Mouse (Mus musculus) forebrain, embryonic 16.5 days (tissue): Measurements from ENCODE around the gene Tsfm. TPM values are rescaled to one million over a fixed set of nuclear protein-coding genes. Genes with fewer than 3 reads are reported as not detected.
"Not testable (repeated sequence)": the region's sequence is repeated elsewhere in the genome, so short reads cannot be mapped to it uniquely, and the experiment has no call there.

ENCODE experiments used
- ATAC-seq: fragments of 200-750 bp; cut with Nextera tagmentation; 2 replicates; pipeline ENCODE4 v1.8.0; 2017; ENCODE audit warnings: mild to moderate bottlenecking, moderate library complexity
- H3K27ac ChIP-seq: fragments of 300-500 bp; sonication (generic); 2 replicates; pipeline ENCODE4 v1.5.1; 2014; ENCODE audit warnings: low read length, control low read depth
- H3K27me3 ChIP-seq: fragments of 300-500 bp; sonication (generic); replicated peaks from 2 replicates; pipeline ENCODE4 v1.6.1; 2014; ENCODE audit warnings: low read length; ENCODE audit not compliant: control insufficient read depth, insufficient read depth
- H3K36me3 ChIP-seq: fragments of 300-500 bp; sonication (generic); 2 replicates; pipeline ENCODE4 v1.6.1; 2014; ENCODE audit not compliant: control insufficient read depth, insufficient read depth
- H3K4me1 ChIP-seq: fragments of 300-500 bp; sonication (generic); replicated peaks from 2 replicates; pipeline ENCODE4 v1.6.1; 2014; ENCODE audit warnings: low read length; ENCODE audit not compliant: control insufficient read depth, insufficient read depth
- H3K4me2 ChIP-seq: fragments of 300-500 bp; sonication (generic); 2 replicates; pipeline ENCODE4 v1.6.1; 2014; ENCODE audit warnings: mild to moderate bottlenecking, low read length, control low read depth
- H3K4me3 ChIP-seq: fragments of 300-500 bp; sonication (generic); replicated peaks from 2 replicates; pipeline ENCODE4 v1.5.1; 2014; ENCODE audit warnings: mild to moderate bottlenecking, low read length, control low read depth
- H3K9ac ChIP-seq: fragments of 300-500 bp; sonication (generic); replicated peaks from 2 replicates; pipeline ENCODE4 v1.6.1; 2014; ENCODE audit warnings: low read depth, low read length, control low read depth
- H3K9me3 ChIP-seq: fragments of 300-500 bp; sonication (generic); 2 replicates; pipeline ENCODE4 v1.6.1; 2016; ENCODE audit warnings: low read length; ENCODE audit not compliant: control insufficient read depth
- WGBS: fragments of 180-500 bp; shearing (Covaris S2); extraction: QIAGEN DNeasy Blood & Tissue Kit; methylation state at CpG from one replicate; pipeline ENCODE4 v1.1.7; 2014; 5-methylcytosine and 5-hydroxymethylcytosine counted together
- polyA plus RNA-seq: library from polyadenylated mRNA; unstranded; fragments of >200 nt; fragmentation: Nextera tagmentation; extraction: Ambion mirVana; gene quantifications from 2 replicates; pipeline ENCODE4 v1.2.1, GENCODE M21; 2015

Gene Tsfm
- polyA plus RNA-seq, 1 experiment from 2014 or later: 66.0 TPM

DNA sequence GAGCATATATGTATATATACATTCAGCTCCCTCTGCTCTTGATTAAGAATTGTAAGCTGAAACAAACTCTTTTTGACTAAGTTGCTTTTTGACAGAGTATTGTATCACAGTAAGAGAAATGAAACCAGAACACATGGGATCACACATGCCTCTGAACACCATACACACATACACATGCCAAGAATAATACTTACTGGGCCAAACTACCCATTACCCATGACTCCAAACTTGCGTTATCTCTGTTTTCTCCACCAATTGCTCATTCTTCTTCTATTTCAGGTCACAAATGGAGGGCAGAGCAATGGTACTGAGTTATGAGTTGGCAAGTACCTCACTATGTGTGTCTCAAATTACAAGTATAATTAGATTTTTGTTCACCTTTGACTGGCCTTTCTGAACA, 43.3 kb upstream of the Tsfm start:
- Histone ChIP-seq H3K9ac (no peak overlapping the region), H3K27ac (no peak overlapping the region), H3K4me3 (no peak overlapping the region), H3K9me3 (no peaks in the 10 kb centered on the region), H3K4me2 (no peak overlapping the region), H3K36me3 (no peaks in the 10 kb centered on the region), H3K4me1 (peaks cover 26% of the 10 kb centered on the region), H3K27me3 (no peaks in the 10 kb centered on the region)
- WGBS: 78% methylated on average over 1 of the region's 1 CpGs
- ATAC-seq: no peak

DNA sequence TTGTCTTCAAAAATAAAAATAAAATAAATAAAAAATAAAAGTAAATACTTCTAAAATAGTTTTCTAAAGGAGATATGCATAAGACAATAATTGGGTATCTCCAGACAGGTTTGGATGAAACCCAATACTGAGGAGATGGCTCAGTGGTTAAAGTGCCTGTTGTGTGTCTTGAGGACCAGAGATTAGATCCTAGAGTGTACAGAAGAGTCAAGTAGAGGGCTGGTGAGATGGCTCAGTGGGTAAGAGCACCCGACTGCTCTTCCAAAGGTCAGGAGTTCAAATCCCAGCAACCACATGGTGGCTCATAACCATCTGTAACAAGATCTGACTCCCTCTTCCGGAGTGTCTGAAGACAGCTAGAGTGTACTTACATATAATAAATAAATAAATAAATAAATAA, 42.3 kb upstream of the Tsfm start:
- not testable (repeated sequence) for H3K4me3 ChIP-seq, H3K36me3 ChIP-seq, H3K27ac ChIP-seq, H3K4me2 ChIP-seq, ATAC-seq, H3K27me3 ChIP-seq, H3K9me3 ChIP-seq, H3K9ac ChIP-seq
- H3K4me1 ChIP-seq: peaks cover 30% of the 10 kb centered on the region
- WGBS: 75% methylated on average over 2 of the region's 2 CpGs

DNA sequence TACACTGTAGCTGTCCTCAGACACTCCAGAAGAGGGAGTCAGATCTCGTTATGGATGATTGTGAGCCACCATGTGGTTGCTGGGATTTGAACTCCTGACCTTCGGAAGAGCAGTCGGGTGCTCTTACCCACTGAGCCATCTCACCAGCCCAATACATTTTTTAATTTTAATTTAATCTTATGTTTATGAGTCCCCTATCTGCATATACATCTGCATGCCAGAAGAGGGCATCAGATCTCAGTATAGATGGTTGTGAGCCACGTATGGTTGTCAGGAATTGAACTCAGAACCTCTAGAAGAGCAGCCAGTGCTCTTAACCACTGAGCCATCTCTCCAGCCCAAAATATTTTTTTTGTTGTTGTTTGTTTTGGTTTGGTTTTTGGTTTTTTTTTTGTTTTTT, 41.6 kb upstream of the Tsfm start:
- H3K27ac ChIP-seq, H3K9ac ChIP-seq, H3K9me3 ChIP-seq, H3K4me2 ChIP-seq, H3K4me3 ChIP-seq, ATAC-seq, H3K27me3 ChIP-seq: not testable (repeated sequence)
- H3K4me1 ChIP-seq: peaks cover 25% of the 10 kb centered on the region
- peaks cover 13% of the 10 kb centered on the region for H3K36me3 ChIP-seq
- 81% methylated on average over 4 of the region's 4 CpGs for WGBS

DNA sequence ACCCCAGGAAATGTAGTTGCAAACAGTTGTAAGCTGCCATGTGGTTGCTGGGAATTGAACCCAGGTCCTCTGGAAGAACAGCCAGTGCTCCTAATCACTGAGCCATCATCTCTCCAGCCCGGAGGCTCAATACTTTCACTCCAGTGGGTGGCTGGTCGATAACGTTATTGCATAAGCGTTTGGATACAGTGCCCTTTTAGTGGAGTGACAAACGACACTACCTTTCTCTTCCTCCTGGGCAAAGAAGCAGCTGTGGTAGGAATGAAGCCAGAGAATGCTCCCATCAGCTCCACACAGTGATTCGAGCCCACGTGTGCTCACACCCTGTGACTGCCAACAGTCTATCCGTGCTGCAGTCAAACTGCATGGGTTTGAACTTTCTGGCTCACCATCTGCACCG, 40.6 kb upstream of the Tsfm start:
- 74% methylated on average over 9 of the region's 9 CpGs for WGBS
- Histone ChIP-seq H3K4me1 (peaks cover 25% of the 10 kb centered on the region), H3K36me3 (peaks cover 22% of the 10 kb centered on the region), H3K4me3 (peak overlapping the region; percentile 82), H3K27ac (no peak overlapping the region; the same call in none of the 2 replicates), H3K4me2 (peak overlapping the region; percentile 99), H3K9me3 (no peaks in the 10 kb centered on the region), H3K9ac (peak overlapping the region; percentile 69), H3K27me3 (no peaks in the 10 kb centered on the region)
- ATAC-seq: no peak

DNA sequence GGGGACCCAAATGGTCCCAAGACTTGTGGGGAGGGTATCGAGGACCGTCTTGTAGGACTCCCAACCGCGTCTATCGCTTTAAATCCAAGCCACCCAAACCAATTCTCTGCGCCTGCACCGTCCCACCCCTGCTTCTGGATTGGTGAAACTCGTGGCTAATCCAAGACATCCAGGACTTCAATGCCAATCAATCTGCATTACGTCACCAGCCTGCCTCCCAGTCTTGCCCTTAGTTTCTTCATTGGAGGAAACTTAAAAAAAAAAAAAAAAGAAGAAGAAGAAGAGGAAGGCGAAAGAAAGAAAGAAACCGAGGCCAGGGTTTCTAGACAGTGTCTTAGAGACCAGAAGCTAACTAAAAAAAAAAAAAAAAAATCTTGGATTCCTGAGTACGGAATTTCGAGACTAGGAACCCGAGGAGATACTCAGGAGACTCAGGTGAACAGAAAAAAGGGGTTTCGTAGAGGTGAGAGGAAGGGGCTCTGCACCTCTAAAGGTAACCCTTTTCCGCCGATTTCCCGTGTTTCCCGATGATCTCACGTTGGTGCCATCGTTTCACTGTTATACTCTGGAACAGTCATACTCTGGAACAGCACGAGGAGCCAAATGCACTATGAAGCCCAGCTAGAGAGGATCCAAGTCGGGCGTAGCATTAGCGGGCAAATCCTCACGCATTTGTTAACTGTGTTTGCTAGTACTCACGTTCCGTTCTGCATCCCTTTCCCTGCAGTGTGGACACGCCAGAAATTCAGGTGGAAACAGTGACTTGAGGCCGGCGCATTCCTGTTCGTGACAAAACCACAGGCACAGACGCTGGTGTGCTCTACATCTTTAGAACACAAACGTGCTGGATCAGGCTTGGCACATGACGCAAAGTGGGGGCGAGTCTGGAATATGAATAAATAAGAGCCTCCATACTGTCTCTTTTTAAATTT, 39.8 kb upstream of the Tsfm start, which contains the start of gene Tspan31:
Gene Tspan31 (minus strand): TSS at position 75 of the 932 bp plus-strand sequence.
- peak within 1 kb of the TSS; percentile 93 for H3K27ac ChIP-seq
- peak within 1 kb of the TSS; percentile 99 for H3K4me2 ChIP-seq
- H3K9ac ChIP-seq: peak within 1 kb of the TSS; percentile 69
- peak within 1 kb of the TSS; percentile 82 for H3K4me3 ChIP-seq
- H3K27me3 ChIP-seq: no peaks in the 10 kb centered on the region
- ATAC-seq: peak; percentile 94
- 1% methylated on average over 36 of the region's 36 CpGs for WGBS
- peaks cover 25% of the 10 kb centered on the region for H3K4me1 ChIP-seq
- H3K9me3 ChIP-seq: no peaks in the 10 kb centered on the region
- peaks cover 29% of the 10 kb centered on the region for H3K36me3 ChIP-seq

DNA sequence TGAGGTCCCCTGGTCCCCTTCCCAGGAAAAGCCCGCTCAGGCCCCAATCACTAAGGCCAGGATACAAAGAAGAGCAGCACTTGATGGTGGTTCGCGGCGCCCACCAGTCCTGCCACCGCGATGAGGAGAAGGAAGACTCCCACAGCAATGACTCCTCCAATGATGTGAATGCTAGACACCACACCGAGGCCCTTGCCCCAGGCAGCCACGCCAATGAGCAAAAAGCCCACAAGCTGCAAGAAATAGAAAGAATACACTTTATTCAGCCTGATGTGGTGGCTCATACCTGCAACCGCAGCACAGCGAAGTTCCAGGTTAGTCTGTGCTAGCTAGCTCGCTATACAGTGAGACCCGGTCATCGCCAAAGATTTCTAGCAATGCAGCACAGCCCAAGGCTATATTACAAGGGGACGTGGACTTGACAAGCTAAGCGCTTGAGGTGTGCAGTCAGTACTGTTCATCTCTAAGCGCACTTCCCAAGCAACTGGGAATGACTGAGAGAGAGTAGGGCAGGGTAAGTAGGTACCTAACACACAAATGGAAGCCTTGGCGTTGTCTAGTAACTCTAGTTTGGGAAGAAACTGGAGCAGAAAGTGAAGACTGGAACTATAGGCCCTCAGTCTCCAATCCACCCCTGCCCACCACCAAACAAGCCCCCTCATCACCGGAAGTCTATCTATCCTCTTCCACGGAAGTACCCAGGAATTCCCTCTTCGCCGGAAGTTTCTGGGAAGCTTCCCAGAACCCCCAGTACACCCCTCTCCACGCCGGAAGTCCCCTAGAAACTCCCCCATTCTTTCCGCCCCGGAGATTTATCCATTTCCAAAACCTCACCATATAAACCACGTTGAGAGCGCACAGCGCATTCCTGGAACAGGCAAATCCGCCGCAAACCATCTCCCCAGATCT, 38.9 kb upstream of the Tsfm start:
- H3K9ac ChIP-seq: peak overlapping the region; percentile 69
- no peaks in the 10 kb centered on the region for H3K9me3 ChIP-seq
- peak overlapping the region; percentile 82 for H3K4me3 ChIP-seq
- peaks cover 34% of the 10 kb centered on the region for H3K4me1 ChIP-seq
- 8% methylated on average over 30 of the region's 30 CpGs for WGBS
- peak overlapping the region; percentile 93 for H3K27ac ChIP-seq
- H3K4me2 ChIP-seq: peak overlapping the region; percentile 99
- no peaks in the 10 kb centered on the region for H3K27me3 ChIP-seq
- ATAC-seq: peak; percentile 84
- peaks cover 35% of the 10 kb centered on the region for H3K36me3 ChIP-seq

DNA sequence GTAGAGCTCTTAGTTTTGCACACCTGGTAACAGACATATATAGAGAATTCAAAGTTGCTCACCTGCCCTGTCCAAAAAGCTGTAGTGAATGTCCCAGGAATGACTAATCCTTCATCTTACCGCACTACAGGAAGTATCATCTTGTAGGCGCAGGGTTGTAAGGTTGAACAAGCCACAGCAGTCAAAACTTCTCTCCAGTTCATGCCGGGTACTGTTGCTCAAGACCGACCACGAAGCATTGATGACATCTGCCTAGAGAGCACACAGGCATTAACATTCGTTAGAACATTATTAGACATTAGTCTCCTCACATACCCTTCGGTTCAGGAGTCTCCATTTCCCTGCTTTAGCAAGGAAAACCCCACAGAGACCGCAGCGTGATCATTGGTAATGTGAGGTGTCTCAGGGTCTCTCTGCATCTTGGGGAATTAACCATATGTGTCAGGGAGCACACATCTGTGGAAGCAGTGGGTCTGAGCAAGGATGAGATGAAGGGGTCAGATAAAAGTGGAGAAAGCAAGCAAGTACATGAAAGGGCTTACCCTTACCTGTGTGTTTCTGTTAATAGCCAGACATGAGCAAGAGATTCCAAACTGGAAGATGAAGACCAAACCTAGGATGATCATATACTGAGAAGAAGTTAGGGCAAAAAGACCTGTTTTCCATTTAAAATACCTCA, 37.9 kb upstream of the Tsfm start:
- WGBS: 77% methylated on average over 9 of the region's 9 CpGs
- Histone ChIP-seq H3K4me3 (peak overlapping the region; percentile 82), H3K36me3 (peaks cover 35% of the 10 kb centered on the region)

DNA sequence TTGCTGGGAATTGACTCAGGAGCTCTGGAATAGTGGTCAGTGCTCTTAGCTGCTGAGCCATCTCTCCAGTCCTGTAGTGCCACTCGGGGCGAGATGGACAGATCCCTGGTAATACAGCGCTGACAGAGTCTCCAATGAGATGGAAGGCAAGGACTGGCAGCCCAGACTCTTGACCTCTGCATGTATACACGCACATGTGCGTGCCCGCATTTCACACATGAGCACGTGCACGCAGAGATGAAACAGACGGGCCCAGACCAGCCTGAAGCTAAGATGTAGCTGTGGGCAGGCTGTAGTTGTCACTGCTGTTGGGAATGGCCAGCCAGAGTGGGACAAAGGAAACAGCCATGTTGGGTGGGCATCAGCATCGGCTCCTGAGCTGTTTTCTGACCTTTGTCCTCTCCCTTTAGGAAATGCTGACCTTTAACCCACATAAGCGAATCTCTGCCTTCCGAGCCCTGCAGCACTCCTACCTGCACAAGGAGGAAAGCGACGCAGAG, 35.9 kb upstream of the Tsfm start:
- 88% methylated on average over 14 of the region's 14 CpGs for WGBS
- H3K4me2 ChIP-seq: no peak overlapping the region
- no peaks in the 10 kb centered on the region for H3K9me3 ChIP-seq
- ATAC-seq: no peak
- H3K27me3 ChIP-seq: no peaks in the 10 kb centered on the region
- no peak overlapping the region for H3K4me3 ChIP-seq
- H3K9ac ChIP-seq: no peak overlapping the region
- no peak overlapping the region for H3K27ac ChIP-seq
- peaks cover 35% of the 10 kb centered on the region for H3K36me3 ChIP-seq
- H3K4me1 ChIP-seq: peaks cover 41% of the 10 kb centered on the region

More for the DNA sequence above, 37.9 kb upstream of the Tsfm start:
- no peak for ATAC-seq
- Histone ChIP-seq H3K9me3 (no peaks in the 10 kb centered on the region), H3K27me3 (no peaks in the 10 kb centered on the region), H3K4me1 (peaks cover 35% of the 10 kb centered on the region), H3K4me2 (peak overlapping the region; percentile 99), H3K27ac (no peak overlapping the region), H3K9ac (no peak overlapping the region)
